Mouse (Mus musculus): Measurements from ENCODE around the gene Vrk2. TPM values are rescaled to one million over a fixed set of nuclear protein-coding genes. Genes with fewer than 3 reads are reported as not detected.

Vrk2 gene
- total and polyA plus RNA-seq, 3 experiments, result 17.9 to 58.7 (median 31.1) TPM

DNA sequence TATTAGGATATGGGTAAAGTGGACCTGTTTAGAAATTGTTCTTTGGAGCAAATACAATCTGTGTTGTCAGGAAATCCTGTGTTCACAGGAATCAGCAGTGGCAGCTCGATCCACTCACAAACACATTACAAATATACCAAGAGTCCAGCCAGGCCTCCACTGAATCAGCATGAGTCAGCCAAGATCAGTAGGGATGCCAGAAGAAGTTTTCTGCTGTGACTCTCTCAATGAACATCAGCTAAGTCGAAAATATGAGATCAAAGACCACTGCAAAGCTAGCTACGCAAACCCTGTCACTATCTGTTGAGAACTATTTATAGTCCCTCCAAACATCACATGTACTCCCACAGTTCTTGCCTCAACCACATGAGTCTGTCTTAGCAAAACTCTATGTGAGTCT, 74.8 kb downstream of the Vrk2 start:
- Histone ChIP-seq H3K27ac (ENCODE audit: insufficient read depth, low read depth) (no peak overlapping the region), H3K9me3 (replicated peaks; ENCODE audit: low read length) (peaks cover 7% of the 10 kb centered on the region), H3K27me3 (replicated peaks) (no peaks in the 10 kb centered on the region), H3K4me3 (replicated peaks in 1 of 3; ENCODE audit: low read depth in 2 of 3, low read length in 2 of 3, poor library complexity in 1 of 3) (no peak overlapping the region), H3K36me3 (replicated peaks in 1 of 2; ENCODE audit: control insufficient read depth in 1 of 2, insufficient read depth in 1 of 2, low read length in 1 of 2) (peaks cover 2 to 30% of the 10 kb centered on the region in 2 experiments), H3K9ac (ENCODE audit: insufficient read depth, low read depth) (no peak overlapping the region), H3K4me2 (ENCODE audit: insufficient read depth, low read depth, poor library complexity, severe bottlenecking) (no peak overlapping the region), H3K79me2 (replicated peaks; ENCODE audit: control insufficient read depth, extremely low read depth, insufficient read depth, poor library complexity, severe bottlenecking) (no peaks in the 10 kb centered on the region), H3K4me1 (ENCODE audit: control insufficient read depth in 1 of 2, insufficient read depth in 2 of 2) (peaks cover 0 to 2% of the 10 kb centered on the region in 2 experiments; a peak in 1 of 4 replicates)
- dilution Hi-C loops (cut with MboI; ENCODE audit: extremely low pct_ligation_motif_present, extremely low pct_unique_long_range_greater_than_20kb, low sequenced_read_pairs) (no loop called here), in situ Hi-C loops (cut with MboI; ENCODE audit: low pct_ligation_motif_present, low pct_unique_long_range_greater_than_20kb, low sequenced_read_pairs) (no loop called here)
- DNase-seq (ENCODE audit: extremely low read depth), result no peak
- TF ChIP-seq MAFK (IDR thresholded peaks at IDR 0.05; ENCODE audit: insufficient replicate concordance, low read length) (no peak), POLR2AphosphoS2 (IDR thresholded peaks at IDR 0.05; ENCODE audit: low read depth, low read length) (no peak), JUN (IDR thresholded peaks at IDR 0.05; ENCODE audit: insufficient read depth, low read depth, low read length) (no peak), POLR2A (IDR thresholded peaks at IDR 0.05; ENCODE audit: low read depth, low read length) (no peak), RAD21 (IDR thresholded peaks at IDR 0.05; ENCODE audit: low read depth, low read length) (no peak), BHLHE40 (IDR thresholded peaks at IDR 0.05; ENCODE audit: low read depth, low read length) (no peak), USF2 (conservative IDR thresholded peaks at IDR 0.05; ENCODE audit: low read depth, low read length) (no peak), MEF2A (IDR thresholded peaks at IDR 0.05; ENCODE audit: borderline replicate concordance, low read depth, low read length) (no peak), ZC3H11A (IDR thresholded peaks at IDR 0.05; ENCODE audit: low read depth, low read length) (no peak), TBP (conservative IDR thresholded peaks at IDR 0.05; ENCODE audit: low read depth, low read length) (no peak), MAX (IDR thresholded peaks at IDR 0.05; ENCODE audit: low read length) (no peak), ZKSCAN1 (IDR thresholded peaks at IDR 0.05; ENCODE audit: borderline replicate concordance, low read depth, low read length) (no peak), USF1 (IDR thresholded peaks at IDR 0.05; ENCODE audit: low read depth, low read length) (no peak)

DNA sequence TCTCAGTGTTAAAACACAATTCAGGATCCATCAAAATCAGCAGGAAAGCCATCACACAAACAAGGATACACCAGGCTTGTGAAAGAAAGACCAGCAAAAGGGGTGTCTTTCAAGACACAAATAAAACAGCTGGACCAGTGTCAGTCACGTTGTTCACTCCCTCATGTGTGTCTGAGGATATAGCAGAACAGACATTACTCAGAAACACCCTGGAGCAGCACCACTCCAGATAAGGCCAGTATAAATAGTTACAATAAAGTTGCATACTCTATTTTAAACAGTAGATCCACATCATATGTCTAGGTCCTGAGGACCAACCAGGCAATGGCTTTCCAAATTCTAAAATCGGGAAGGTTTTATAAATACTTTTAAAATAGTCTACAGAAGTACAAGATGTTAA, 77.7 kb downstream of the Vrk2 start:
- no peaks in the 10 kb centered on the region for H3K79me2 ChIP-seq (replicated peaks; ENCODE audit: control insufficient read depth, extremely low read depth, insufficient read depth, poor library complexity, severe bottlenecking)
- in situ Hi-C loops (cut with MboI; ENCODE audit: low pct_ligation_motif_present, low pct_unique_long_range_greater_than_20kb, low sequenced_read_pairs) (no loop called here), dilution Hi-C loops (cut with MboI; ENCODE audit: extremely low pct_ligation_motif_present, extremely low pct_unique_long_range_greater_than_20kb, low sequenced_read_pairs) (no loop called here)
- no peak overlapping the region for H3K4me2 ChIP-seq (ENCODE audit: insufficient read depth, low read depth, poor library complexity, severe bottlenecking)
- H3K9ac ChIP-seq (ENCODE audit: insufficient read depth, low read depth), result no peak overlapping the region
- H3K36me3 ChIP-seq (replicated peaks in 1 of 2; ENCODE audit: control insufficient read depth in 1 of 2, insufficient read depth in 1 of 2, low read length in 1 of 2), result peaks cover 0 to 44% of the 10 kb centered on the region in 2 experiments
- H3K27me3 ChIP-seq (replicated peaks), result no peaks in the 10 kb centered on the region
- TF ChIP-seq POLR2A (IDR thresholded peaks at IDR 0.05; ENCODE audit: low read depth, low read length) (no peak), POLR2AphosphoS2 (IDR thresholded peaks at IDR 0.05; ENCODE audit: low read depth, low read length) (no peak), MYC (IDR thresholded peaks at IDR 0.05; ENCODE audit: low read depth, low read length) (no peak), USF2 (conservative IDR thresholded peaks at IDR 0.05; ENCODE audit: low read depth, low read length) (no peak), E2F4 (IDR thresholded peaks at IDR 0.05; ENCODE audit: insufficient replicate concordance, low read depth, low read length) (no peak)
- DNase-seq (ENCODE audit: extremely low read depth), result no peak
- no peak overlapping the region for H3K4me3 ChIP-seq (replicated peaks in 1 of 3; ENCODE audit: low read depth in 2 of 3, low read length in 2 of 3, poor library complexity in 1 of 3)
- peaks cover 0 to 2% of the 10 kb centered on the region in 2 experiments; a peak in 1 of 4 replicates for H3K4me1 ChIP-seq (ENCODE audit: control insufficient read depth in 1 of 2, insufficient read depth in 2 of 2)
- H3K9me3 ChIP-seq (replicated peaks; ENCODE audit: low read length), result no peaks in the 10 kb centered on the region
- no peak overlapping the region for H3K27ac ChIP-seq (ENCODE audit: insufficient read depth, low read depth)

Measured in CH12.LX (cell line).